Mouse (Mus musculus) liver, postnatal 0 days (tissue): ENCODE data around the gene Bckdhb.

Experiments
- CTCF ChIP-seq: sonication (generic); IDR thresholded peaks from 2 replicates; pipeline ENCODE4 v1.5.1; 2016; ENCODE audit warnings: antibody characterized with exemption, low read depth
- EP300 ChIP-seq: IDR thresholded peaks from 2 replicates; pipeline ENCODE4 v1.6.1; 2016; ENCODE audit warnings: antibody characterized with exemption, low read depth, mild to moderate bottlenecking

GRCm38 (mm10) chr9:83940537-83941363 lies 15.8 kb downstream of the Bckdhb start:
- TF ChIP-seq CTCF (no peak), EP300 (no peak)
